Mouse (Mus musculus): Measurements from ENCODE around the gene Prr14l. TPM values are rescaled to one million over a fixed set of nuclear protein-coding genes. Genes with fewer than 3 reads are reported as not detected.
A peak's percentile ranks its signal among the peaks of the same experiment; 100 is the strongest.
"Not testable (repeated sequence)": the region's sequence is repeated elsewhere in the genome, so short reads cannot be mapped to it uniquely, and the experiment has no call there.

Gene Prr14l
- polyA plus RNA-seq, 2 experiments, result 13.9 to 14.9 TPM

GRCm38 (mm10) chr5:32863253-32864228, 9.5 kb upstream of the Prr14l start, which contains the start of gene Depdc5:
Gene Depdc5 (plus strand): TSS chr5:32863701.
- Histone ChIP-seq H3K4me2 (replicated peaks; ENCODE audit: low read depth, low read length, severe bottlenecking) (peak within 1 kb of the TSS; percentile 76), H3K4me3 (replicated peaks; ENCODE audit: low read length) (peak within 1 kb of the TSS; percentile 76), H3K4me1 (ENCODE audit: control insufficient read depth, insufficient read depth, low read length) (peaks cover 7% of the 10 kb centered on the region), H3K9ac (ENCODE audit: low read depth, low read length, severe bottlenecking) (peak within 1 kb of the TSS; percentile 69), H3K27me3 (ENCODE audit: control insufficient read depth, insufficient read depth, low read length) (no peaks in the 10 kb centered on the region), H3K27ac (replicated peaks; ENCODE audit: low read depth, low read length) (peak within 1 kb of the TSS; percentile 80), H3K36me3 (ENCODE audit: control insufficient read depth, insufficient read depth, low read length) (peaks cover 15% of the 10 kb centered on the region), H3K9me3 (ENCODE audit: control insufficient read depth, low read length) (no peaks in the 10 kb centered on the region)
- ATAC-seq (ENCODE audit: low FRiP score, low read depth), result peak; percentile 96
- peak; percentile 79 for TF ChIP-seq POLR2A (IDR thresholded peaks at IDR 0.05; ENCODE audit: borderline replicate concordance, extremely low read depth, insufficient read depth, insufficient read length)
- WGBS, result under 1% methylated on average over 47 of the region's 64 CpGs
- DNase-seq (ENCODE audit: low spot score), result peak; percentile 87

- Histone ChIP-seq H3K4me3 (replicated peaks; ENCODE audit: low read length) (peak overlapping the region; percentile 76), H3K4me1 (ENCODE audit: control insufficient read depth, insufficient read depth, low read length) (peaks cover 7% of the 10 kb centered on the region), H3K9me3 (ENCODE audit: control insufficient read depth, low read length) (no peaks in the 10 kb centered on the region), H3K9ac (ENCODE audit: low read depth, low read length, severe bottlenecking) (no peak overlapping the region), H3K27me3 (ENCODE audit: control insufficient read depth, insufficient read depth, low read length) (no peaks in the 10 kb centered on the region), H3K27ac (replicated peaks; ENCODE audit: low read depth, low read length) (no peak overlapping the region), H3K36me3 (ENCODE audit: control insufficient read depth, insufficient read depth, low read length) (peaks cover 6% of the 10 kb centered on the region), H3K4me2 (replicated peaks; ENCODE audit: low read depth, low read length, severe bottlenecking) (peak overlapping the region; percentile 76)
- ATAC-seq (ENCODE audit: low FRiP score, low read depth) (no peak), DNase-seq (ENCODE audit: low spot score) (peak; percentile 40)
- no peak for TF ChIP-seq POLR2A (IDR thresholded peaks at IDR 0.05; ENCODE audit: borderline replicate concordance, extremely low read depth, insufficient read depth, insufficient read length)
- 68% methylated on average over 6 of the region's 6 CpGs for WGBS
These were observed 8.5 kb upstream of the Prr14l start for GRCm38 (mm10) chr5:32862469-32863132.

- TF ChIP-seq POLR2A (IDR thresholded peaks at IDR 0.05; ENCODE audit: borderline replicate concordance, extremely low read depth, insufficient read depth, insufficient read length), result no peak
- DNase-seq (ENCODE audit: low spot score) (no peak), ATAC-seq (ENCODE audit: low FRiP score, low read depth) (no peak)
- Histone ChIP-seq H3K4me3 (replicated peaks; ENCODE audit: low read length) (no peak overlapping the region), H3K9me3 (ENCODE audit: control insufficient read depth, low read length) (no peaks in the 10 kb centered on the region), H3K27me3 (ENCODE audit: control insufficient read depth, insufficient read depth, low read length) (no peaks in the 10 kb centered on the region), H3K4me2 (replicated peaks; ENCODE audit: low read depth, low read length, severe bottlenecking) (no peak overlapping the region), H3K27ac (replicated peaks; ENCODE audit: low read depth, low read length) (no peak overlapping the region), H3K36me3 (ENCODE audit: control insufficient read depth, insufficient read depth, low read length) (peaks cover 3% of the 10 kb centered on the region; the same call in 1 of the 2 replicates), H3K9ac (ENCODE audit: low read depth, low read length, severe bottlenecking) (no peak overlapping the region), H3K4me1 (ENCODE audit: control insufficient read depth, insufficient read depth, low read length) (peaks cover 7% of the 10 kb centered on the region)
- WGBS, result 82% methylated on average over 1 of the region's 1 CpGs
These were observed 7.0 kb upstream of the Prr14l start for GRCm38 (mm10) chr5:32861082-32861481.

- Histone ChIP-seq H3K27ac (replicated peaks; ENCODE audit: low read depth, low read length) (peak overlapping the region; percentile 15; the same call in 1 of the 2 replicates), H3K4me2 (replicated peaks; ENCODE audit: low read depth, low read length, severe bottlenecking) (peak overlapping the region; percentile 61), H3K36me3 (ENCODE audit: control insufficient read depth, insufficient read depth, low read length) (no peaks in the 10 kb centered on the region), H3K9ac (ENCODE audit: low read depth, low read length, severe bottlenecking) (peak overlapping the region; percentile 48), H3K4me1 (ENCODE audit: control insufficient read depth, insufficient read depth, low read length) (no peaks in the 10 kb centered on the region), H3K4me3 (replicated peaks; ENCODE audit: low read length) (peak overlapping the region; percentile 43), H3K9me3 (ENCODE audit: control insufficient read depth, low read length) (no peaks in the 10 kb centered on the region), H3K27me3 (ENCODE audit: control insufficient read depth, insufficient read depth, low read length) (no peaks in the 10 kb centered on the region)
- DNase-seq (ENCODE audit: low spot score) (peak; percentile 73), ATAC-seq (ENCODE audit: low FRiP score, low read depth) (peak; percentile 39)
- no peak for TF ChIP-seq POLR2A (IDR thresholded peaks at IDR 0.05; ENCODE audit: borderline replicate concordance, extremely low read depth, insufficient read depth, insufficient read length)
- WGBS, result 2% methylated on average over 6 of the region's 6 CpGs
These were observed 3.7 kb upstream of the Prr14l start for GRCm38 (mm10) chr5:32857781-32858220.

GRCm38 (mm10) chr5:32855274-32855673, 1.2 kb upstream of the Prr14l start:
- WGBS, result 93% methylated on average over 2 of the region's 3 CpGs
- not testable (repeated sequence) for H3K9ac ChIP-seq (ENCODE audit: low read depth, low read length, severe bottlenecking); ATAC-seq (ENCODE audit: low FRiP score, low read depth); H3K9me3 ChIP-seq (ENCODE audit: control insufficient read depth, low read length); H3K27ac ChIP-seq (replicated peaks; ENCODE audit: low read depth, low read length); H3K36me3 ChIP-seq (ENCODE audit: control insufficient read depth, insufficient read depth, low read length); H3K4me2 ChIP-seq (replicated peaks; ENCODE audit: low read depth, low read length, severe bottlenecking); H3K4me3 ChIP-seq (replicated peaks; ENCODE audit: low read length); H3K4me1 ChIP-seq (ENCODE audit: control insufficient read depth, insufficient read depth, low read length); H3K27me3 ChIP-seq (ENCODE audit: control insufficient read depth, insufficient read depth, low read length); DNase-seq (ENCODE audit: low spot score)
